Mouse (Mus musculus): ENCODE data around the gene Olfr1469.
"Not testable (repeated sequence)": the region's sequence is repeated elsewhere in the genome, so short reads cannot be mapped to it uniquely, and the experiment has no call there.

Olfr1469 gene

DNA sequence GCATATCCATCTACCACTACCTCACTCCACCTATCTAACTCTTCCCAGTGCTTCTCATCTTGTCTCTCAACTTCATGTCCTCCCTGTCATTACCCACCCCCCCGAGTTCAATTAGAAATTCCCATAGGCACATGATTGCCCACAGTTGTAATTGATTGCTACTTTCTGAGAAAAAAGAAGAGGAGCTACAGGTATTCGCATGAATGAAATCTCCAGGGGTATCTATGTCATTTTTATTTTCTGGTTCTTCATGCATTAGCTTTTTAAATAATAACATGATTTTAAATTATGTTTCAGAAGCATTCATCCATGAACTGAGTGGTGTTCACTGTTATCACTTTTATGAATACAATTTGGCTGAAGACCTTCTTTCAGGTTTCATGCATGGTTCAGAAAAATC lies at the start of gene Olfr1469:
TSS of gene Olfr1469 (plus strand) at position 301 of the 400 bp plus-strand sequence.
- DNase-seq (ENCODE audit: low spot score): no peak

DNA sequence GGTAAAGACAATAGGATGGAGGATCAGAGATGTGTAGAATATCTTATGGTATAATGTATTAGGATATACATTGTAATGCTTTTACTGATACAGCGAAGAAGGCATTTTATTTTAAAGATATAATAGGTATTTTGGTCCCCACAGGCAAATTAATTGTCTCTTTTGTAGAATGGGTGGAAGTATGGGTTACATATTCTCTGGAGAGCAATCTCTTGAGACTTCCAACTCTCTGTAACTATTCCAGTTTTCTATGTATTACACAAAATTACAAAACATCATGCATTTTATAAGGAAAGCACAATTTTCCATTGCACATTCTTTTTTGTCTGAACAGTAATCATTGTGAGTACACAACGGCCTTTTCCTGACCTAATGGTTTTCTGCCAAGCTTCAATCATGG lies 45.7 kb upstream of the Olfr1469 start, which contains the start of gene Olfr1467:
TSS of gene Olfr1467 (plus strand) at position 301 of the 400 bp plus-strand sequence.
- DNase-seq (ENCODE audit: low spot score): no peak

DNA sequence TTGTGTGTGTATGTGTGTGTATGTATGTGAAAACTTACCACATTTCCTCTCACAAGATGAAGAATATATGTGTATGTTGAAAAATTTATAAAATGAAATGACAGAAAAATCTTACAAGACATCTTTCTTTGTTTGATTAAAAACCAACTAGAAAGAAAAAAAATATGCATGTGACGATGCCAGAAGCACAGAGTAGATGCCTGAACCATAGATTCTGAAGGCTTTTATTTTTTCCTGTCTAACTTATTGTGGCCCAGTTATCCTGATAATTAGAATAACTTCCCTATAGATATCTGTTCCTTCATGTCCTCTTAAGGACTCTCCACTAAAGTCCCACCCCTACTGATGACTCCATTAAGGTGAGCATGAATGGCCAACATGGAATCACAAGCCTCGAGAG lies 35.5 kb downstream of the Olfr1469 start, which contains the start of gene Olfr1471:
TSS of gene Olfr1471 (plus strand) at position 301 of the 400 bp plus-strand sequence.
- DNase-seq (ENCODE audit: low spot score): not testable (repeated sequence)

DNA sequence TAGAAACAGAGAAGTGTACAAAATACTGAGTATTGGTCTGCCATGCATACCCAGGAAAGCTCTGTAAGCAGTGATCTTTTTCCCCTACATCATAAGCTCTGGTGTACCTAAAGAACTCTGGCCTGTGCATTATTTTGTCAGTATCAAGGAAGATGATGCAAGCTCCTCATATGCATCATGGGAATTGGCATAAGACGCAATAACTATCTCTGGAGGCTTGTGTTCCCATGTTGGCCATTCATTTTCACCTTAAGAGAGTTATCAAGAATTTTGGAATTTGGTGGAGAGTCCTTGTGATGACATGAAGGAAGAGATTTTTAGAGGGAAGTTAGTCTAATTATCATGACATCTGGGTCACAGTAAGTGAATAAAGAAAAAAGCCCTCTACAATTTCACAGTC lies 48.3 kb downstream of the Olfr1469 start, which contains the start of gene Olfr1472:
TSS of gene Olfr1472 (minus strand) at position 101 of the 400 bp plus-strand sequence.
- DNase-seq (ENCODE audit: low spot score): no peak
